Mouse (Mus musculus): ENCODE results near the gene Carhsp1. TPM values are rescaled to one million over a fixed set of nuclear protein-coding genes. Genes with fewer than 3 reads are reported as not detected.

The Carhsp1 gene
- total and polyA plus RNA-seq, 2 experiments from 2014 or later: 42.7 to 71.6 TPM

GRCm38 (mm10) chr16:8610397-8610796 is 61.6 kb downstream of the Carhsp1 start:
- no peak overlapping the region for H3K4me2 ChIP-seq (ENCODE audit: low read depth, low read length)
- 0 out of 2 replicates have a peak, but pooled peaks cover 2% of the 10 kb centered on the region for H3K36me3 ChIP-seq (replicated peaks; ENCODE audit: control insufficient read depth, insufficient read depth, low read length)
- no peak overlapping the region for H3K27ac ChIP-seq (ENCODE audit: low read depth)
- no peaks in the 10 kb centered on the region for H3K27me3 ChIP-seq (ENCODE audit: control insufficient read depth, insufficient read depth, low read length)
- ATAC-seq (ENCODE audit: insufficient read depth, low read depth) (no peak), DNase-seq (ENCODE audit: low spot score) (no peak)
- no peak overlapping the region for H3K4me3 ChIP-seq (ENCODE audit: low read depth, low read length)
- no peak for TF ChIP-seq CTCF (IDR thresholded peaks at IDR 0.05; ENCODE audit: low read depth)
- no peak for TF ChIP-seq EP300 (IDR thresholded peaks at IDR 0.05; ENCODE audit: low read depth)
- 67% methylated on average over 3 of the region's 3 CpGs for WGBS
- H3K9ac ChIP-seq (replicated peaks; ENCODE audit: low read depth, low read length): no peak overlapping the region
- H3K4me1 ChIP-seq (ENCODE audit: control insufficient read depth, insufficient read depth): no peaks in the 10 kb centered on the region
- no peaks in the 10 kb centered on the region for H3K9me3 ChIP-seq (replicated peaks; ENCODE audit: control insufficient read depth, low read length)

Small RNA genes lying within 50 kb of the gene (microRNA-seq; reads per million reads assigned to microRNA genes)
- not detected for gene Gm22137

Other genes with a start within 250 kb of the Carhsp1 start
- gene Tmem114, start 247.0 kb downstream of the Carhsp1 start, total RNA-seq (2014; rRNA removed; ENCODE audit: low replicate concordance): not detected in 2 replicates
- gene Tmem114, start 247.0 kb downstream of the Carhsp1 start, polyA plus RNA-seq (2015; fragmentation: Nextera tagmentation; extraction: Ambion mirVana): not detected in 2 replicates
- 26.4 and 78.3 TPM in 2 replicates for gene Mettl22, start 201.4 kb downstream of the Carhsp1 start, total RNA-seq (2014; rRNA removed; ENCODE audit: low replicate concordance)
- 38.7 and 43.4 TPM in 2 replicates for gene Mettl22, start 201.4 kb downstream of the Carhsp1 start, polyA plus RNA-seq (2015; fragmentation: Nextera tagmentation; extraction: Ambion mirVana)
- 15.8 and 28.8 TPM in 2 replicates for gene Abat, start 158.7 kb downstream of the Carhsp1 start, total RNA-seq (2014; rRNA removed; ENCODE audit: low replicate concordance)
- gene Abat, start 158.7 kb downstream of the Carhsp1 start, polyA plus RNA-seq (2015; fragmentation: Nextera tagmentation; extraction: Ambion mirVana): 9.9 TPM in 2 replicates
- gene Pmm2, start 34.5 kb downstream of the Carhsp1 start, total RNA-seq (2014; rRNA removed; ENCODE audit: low replicate concordance): 26.2 and 26.8 TPM in 2 replicates
- gene Pmm2, start 34.5 kb downstream of the Carhsp1 start, polyA plus RNA-seq (2015; fragmentation: Nextera tagmentation; extraction: Ambion mirVana): 34.4 and 36.6 TPM in 2 replicates
- gene Tmem186, start 34.4 kb downstream of the Carhsp1 start, total RNA-seq (2014; rRNA removed; ENCODE audit: low replicate concordance): 14.3 and 21.8 TPM in 2 replicates
- gene Tmem186, start 34.4 kb downstream of the Carhsp1 start, polyA plus RNA-seq (2015; fragmentation: Nextera tagmentation; extraction: Ambion mirVana): 13.8 and 14.8 TPM in 2 replicates
- gene Gm5767, start 8.6 kb upstream of the Carhsp1 start, total RNA-seq (2014; rRNA removed; ENCODE audit: low replicate concordance): not detected in 2 replicates
- gene Gm5767, start 8.6 kb upstream of the Carhsp1 start, polyA plus RNA-seq (2015; fragmentation: Nextera tagmentation; extraction: Ambion mirVana): not detected in 2 replicates
- gene Usp7, start 120.2 kb upstream of the Carhsp1 start, total RNA-seq (2014; rRNA removed; ENCODE audit: low replicate concordance): 33.4 and 51.5 TPM in 2 replicates
- 8.2 and 10.0 TPM in 2 replicates for gene Usp7, start 120.2 kb upstream of the Carhsp1 start, polyA plus RNA-seq (2015; fragmentation: Nextera tagmentation; extraction: Ambion mirVana)
- gene 1810013L24Rik, start 157.9 kb upstream of the Carhsp1 start, total RNA-seq (2014; rRNA removed; ENCODE audit: low replicate concordance): 39.8 and 41.9 TPM in 2 replicates
- 15.0 and 15.7 TPM in 2 replicates for gene 1810013L24Rik, start 157.9 kb upstream of the Carhsp1 start, polyA plus RNA-seq (2015; fragmentation: Nextera tagmentation; extraction: Ambion mirVana)